Mouse (Mus musculus): Measurements from ENCODE around the gene Ret.

Gene Ret

DNA sequence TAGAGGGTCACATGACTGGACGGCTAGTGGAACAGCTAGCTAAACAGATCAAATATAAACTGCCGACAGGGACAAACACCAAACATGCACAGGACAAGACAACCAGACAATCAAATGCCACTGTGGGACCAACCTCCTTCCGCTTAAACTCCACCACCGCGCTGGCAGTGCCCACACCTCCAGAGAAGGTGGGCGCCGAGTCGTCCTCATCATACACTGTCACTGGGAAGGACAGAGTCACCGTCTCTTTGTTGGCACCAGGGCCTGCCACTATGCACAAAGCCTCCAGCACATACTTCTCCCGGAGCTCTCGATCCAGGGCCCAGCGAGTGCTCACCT lies 17.5 kb downstream of the Ret start:
- in situ Hi-C loops (cut with MboI; ENCODE audit: unreplicated experiment in 2 of 2), result loop anchor here (5.0 to 25.0 kb wide), 8 partner anchors 113 to 1257 kb away; partner anchors contain the start of genes Fxyd4 (in 2 of the 2), Ankrd26 (in 1 of the 2) and Lrtm2 (in 1 of the 2)

GRCm38 (mm10) chr6:118179316-118180084 lies 18.0 kb downstream of the Ret start:
- in situ Hi-C loops (cut with MboI; ENCODE audit: unreplicated experiment in 2 of 2), result loop anchor here (5.0 to 25.0 kb wide), 10 partner anchors 37 to 1258 kb away; partner anchors contain the start of genes Fxyd4 (in 2 of the 2), Ankrd26 (in 1 of the 2) and Lrtm2 (in 1 of the 2)

GRCm38 (mm10) chr6:118173975-118174328 lies 23.6 kb downstream of the Ret start:
- in situ Hi-C loops (cut with MboI; ENCODE audit: unreplicated experiment in 2 of 2), result loop anchor here in 1 of 2 experiments (10.0 kb wide), 1 partner anchor 319 kb away; no protein-coding TSS in a partner anchor

DNA sequence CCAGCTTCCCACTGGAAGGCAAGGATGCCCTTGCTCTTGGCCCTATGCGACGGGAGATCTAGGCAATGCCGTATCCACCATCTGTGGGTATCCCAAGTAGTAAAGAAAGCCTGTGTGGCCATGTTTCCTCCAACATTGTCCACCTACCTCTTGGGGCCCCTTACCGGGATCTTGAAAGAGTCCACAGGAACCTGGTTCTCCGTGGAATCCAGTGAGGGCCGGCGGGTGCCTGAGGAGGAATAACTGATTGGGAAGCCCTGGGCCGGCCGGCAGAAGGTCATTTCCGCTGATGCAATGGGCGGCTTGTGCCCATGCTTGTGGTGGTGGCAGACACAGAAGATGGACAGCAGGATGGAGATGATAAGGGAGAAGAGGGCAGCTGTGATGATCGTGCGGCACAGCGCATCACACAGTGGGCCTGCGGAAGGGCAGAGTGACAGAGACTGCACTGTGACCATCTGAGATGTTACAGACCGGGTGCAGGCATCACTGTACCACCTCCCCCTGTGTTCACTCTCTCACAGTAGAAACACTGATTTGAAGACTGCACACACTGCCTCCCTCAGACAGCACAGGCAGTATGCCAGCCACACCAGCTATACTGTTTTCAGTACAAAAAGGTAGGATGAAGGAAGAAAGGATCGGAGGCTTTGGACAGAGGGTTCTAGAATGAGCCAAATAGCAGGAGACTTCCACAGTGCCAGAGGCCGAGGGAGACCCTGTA lies 24.1 kb downstream of the Ret start:
- in situ Hi-C loops (cut with MboI; ENCODE audit: unreplicated experiment in 2 of 2), result loop anchor here in 1 of 2 experiments (10.0 kb wide), 1 partner anchor 319 kb away; no protein-coding TSS in a partner anchor

GRCm38 (mm10) chr6:118171386-118171785 lies 26.1 kb downstream of the Ret start:
- in situ Hi-C loops (cut with MboI; ENCODE audit: unreplicated experiment in 2 of 2), result loop anchor here in 1 of 2 experiments (10.0 kb wide), 1 partner anchor 317 kb away; no protein-coding TSS in a partner anchor

- in situ Hi-C loops (cut with MboI; ENCODE audit: unreplicated experiment in 2 of 2), result no loop called here
Observed at GRCm38 (mm10) chr6:118168106-118168505, 29.4 kb downstream of the Ret start.

GRCm38 (mm10) chr6:118167013-118167412 lies 30.5 kb downstream of the Ret start:
- in situ Hi-C loops (cut with MboI; ENCODE audit: unreplicated experiment in 2 of 2), result no loop called here

- in situ Hi-C loops (cut with MboI; ENCODE audit: unreplicated experiment in 2 of 2), result no loop called here
Observed at GRCm38 (mm10) chr6:118165516-118165915, 32.0 kb downstream of the Ret start.

DNA sequence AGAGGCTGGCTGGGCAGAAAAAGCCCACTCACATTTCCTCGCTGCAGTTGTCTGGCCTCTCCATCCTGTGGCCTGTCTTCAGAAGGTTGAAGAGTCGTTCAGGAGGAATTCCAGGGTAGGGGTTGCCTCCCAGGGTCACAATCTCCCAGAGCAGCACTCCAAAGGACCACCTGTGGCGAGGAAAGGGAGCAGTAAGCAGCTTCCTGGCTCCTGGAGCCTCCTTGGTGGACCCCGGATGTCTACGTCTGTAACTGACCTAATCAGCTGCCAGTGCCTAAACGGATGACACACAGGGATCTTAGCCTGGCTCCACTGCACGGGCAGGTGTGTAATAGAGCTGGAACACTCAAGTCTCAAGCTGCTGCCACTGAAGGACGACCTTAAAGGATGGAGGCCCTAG lies 32.8 kb downstream of the Ret start:
- in situ Hi-C loops (cut with MboI; ENCODE audit: unreplicated experiment in 2 of 2), result no loop called here

GRCm38 (mm10) chr6:118163086-118163485 lies 34.4 kb downstream of the Ret start:
- in situ Hi-C loops (cut with MboI; ENCODE audit: unreplicated experiment in 2 of 2), result no loop called here

DNA sequence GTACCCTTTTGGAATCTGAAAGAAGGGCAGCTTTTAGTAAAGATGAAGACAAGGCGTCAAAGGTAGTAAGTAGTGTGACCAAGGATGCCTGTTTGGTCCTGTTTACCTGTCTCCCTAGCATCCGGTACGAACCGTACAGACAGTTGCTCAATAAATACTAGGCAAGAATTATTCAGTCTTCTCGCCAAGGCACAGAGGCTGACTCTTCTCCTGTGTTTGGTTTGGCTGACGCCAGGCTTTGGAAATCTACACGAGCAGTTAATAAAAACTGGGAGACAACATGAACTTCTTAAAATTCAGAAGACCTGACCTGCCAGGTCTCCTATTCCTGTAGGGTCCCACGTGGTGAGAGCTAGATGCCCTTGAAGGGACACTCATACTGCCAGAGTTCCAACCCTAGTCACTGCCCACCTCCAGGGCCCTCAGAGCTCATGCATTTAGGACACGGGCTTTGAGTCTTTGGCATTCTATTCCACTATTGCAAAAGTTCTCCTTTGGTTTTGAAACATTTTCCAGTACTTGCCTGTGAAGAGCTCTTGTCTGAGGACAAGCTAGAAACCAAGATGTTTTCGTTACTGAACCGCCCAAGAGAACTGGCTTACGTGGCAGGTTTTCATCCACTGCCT lies 34.9 kb downstream of the Ret start:
- in situ Hi-C loops (cut with MboI; ENCODE audit: unreplicated experiment in 2 of 2), result no loop called here

DNA sequence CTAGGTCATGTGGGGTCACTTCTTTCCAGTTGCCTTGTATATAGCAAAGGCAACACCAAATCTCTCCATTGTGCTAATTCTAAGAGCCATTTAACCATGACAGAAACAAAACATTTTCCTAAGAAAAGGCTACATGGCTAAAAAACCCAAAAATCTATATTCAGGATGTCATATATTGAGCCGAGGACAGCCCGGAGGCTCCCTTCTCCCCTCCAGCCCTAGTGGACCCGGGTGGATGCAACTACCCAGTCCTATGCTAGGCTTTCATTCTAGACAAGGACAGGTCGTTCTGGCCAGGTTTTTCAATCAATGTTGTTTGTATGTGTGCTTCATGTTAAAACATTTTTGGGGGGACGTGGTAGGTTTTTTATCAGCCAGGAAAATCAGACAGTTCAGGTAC lies 44.4 kb downstream of the Ret start:
- in situ Hi-C loops (cut with MboI; ENCODE audit: unreplicated experiment in 2 of 2), result no loop called here

GRCm38 (mm10) chr6:118150988-118151387 lies 46.5 kb downstream of the Ret start:
- in situ Hi-C loops (cut with MboI; ENCODE audit: unreplicated experiment in 2 of 2), result no loop called here

- in situ Hi-C loops (cut with MboI; ENCODE audit: unreplicated experiment in 2 of 2), result no loop called here
Observed at GRCm38 (mm10) chr6:118150538-118150937, 47.0 kb downstream of the Ret start.

DNA sequence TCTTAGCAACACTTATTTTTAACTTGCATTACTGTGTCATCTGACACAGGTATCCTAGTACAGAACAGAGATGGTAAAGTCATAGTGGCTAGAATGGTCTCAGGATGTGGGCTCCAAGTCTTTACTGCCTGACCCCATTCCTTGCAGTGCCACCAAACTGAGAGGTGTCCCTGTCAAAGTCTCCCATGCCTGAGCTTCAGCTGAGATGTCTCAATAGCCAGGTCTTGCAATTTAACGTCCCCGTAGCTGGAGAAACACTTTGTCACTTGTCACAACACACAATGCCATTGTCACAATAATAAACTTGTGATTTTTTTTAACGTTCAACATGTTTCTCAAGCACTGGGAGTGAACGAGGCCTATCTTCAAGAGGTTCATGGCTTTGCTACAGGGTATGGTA lies 47.4 kb downstream of the Ret start:
- in situ Hi-C loops (cut with MboI; ENCODE audit: unreplicated experiment in 2 of 2), result no loop called here

- in situ Hi-C loops (cut with MboI; ENCODE audit: unreplicated experiment in 2 of 2), result loop anchor here in 1 of 2 experiments (5.0 kb wide), 1 partner anchor 36 kb away; no protein-coding TSS in a partner anchor
Observed at GRCm38 (mm10) chr6:118140961-118141360, 56.6 kb downstream of the Ret start.

DNA sequence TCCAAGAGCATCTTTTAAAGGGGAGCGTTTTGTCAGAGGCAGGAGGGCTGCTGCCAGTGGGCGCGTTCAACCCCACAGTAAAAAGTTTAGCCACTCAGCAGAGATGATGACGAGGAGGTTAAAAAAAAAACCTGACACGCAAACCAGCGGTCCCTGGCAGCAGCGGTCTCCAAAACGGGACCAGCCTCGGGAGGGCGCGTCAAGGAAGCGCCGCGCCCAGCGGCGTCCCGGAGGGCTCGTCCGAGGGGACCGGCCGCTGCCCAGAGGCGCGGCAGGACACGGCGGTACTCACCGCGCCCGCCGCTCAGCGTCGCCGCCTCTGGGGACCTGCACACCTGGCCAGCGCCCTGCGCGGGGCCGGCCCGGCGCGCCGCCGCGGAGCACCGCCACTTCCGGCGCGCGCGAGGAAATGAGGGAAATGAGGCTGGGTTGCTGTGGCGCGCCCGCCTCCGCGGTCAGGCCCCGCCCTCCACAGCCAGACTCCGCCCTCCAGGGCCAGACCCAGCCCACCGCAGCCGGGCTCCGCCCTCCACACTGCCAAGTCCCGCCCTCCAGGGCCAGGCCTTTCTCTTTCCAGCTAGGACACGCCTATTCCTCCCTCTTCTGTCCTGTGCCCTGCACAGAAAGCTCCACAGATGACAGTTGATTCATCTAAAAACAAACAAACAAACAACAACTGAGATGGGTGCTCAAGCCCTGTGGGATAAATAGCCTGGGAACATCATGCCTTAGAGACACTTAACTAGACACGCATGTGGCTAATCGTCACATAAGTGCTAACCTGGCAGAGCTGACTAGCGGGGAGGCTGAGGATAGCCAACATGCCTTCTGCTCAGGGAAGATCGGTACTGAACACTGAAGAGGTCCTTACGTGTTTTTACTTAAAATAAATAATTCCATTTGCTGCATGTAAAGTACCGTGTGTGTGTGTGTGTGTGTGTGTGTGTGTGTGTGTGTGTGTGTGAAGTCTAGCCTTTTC lies 58.5 kb downstream of the Ret start, which contains the start of gene Csgalnact2:
Gene Csgalnact2 (minus strand): TSS at position 410 of the 979 bp plus-strand sequence.
- in situ Hi-C loops (cut with MboI; ENCODE audit: unreplicated experiment in 2 of 2), result no loop called here

GRCm38 (mm10) chr6:118137148-118137547 lies 60.4 kb downstream of the Ret start:
- in situ Hi-C loops (cut with MboI; ENCODE audit: unreplicated experiment in 2 of 2), result no loop called here

DNA sequence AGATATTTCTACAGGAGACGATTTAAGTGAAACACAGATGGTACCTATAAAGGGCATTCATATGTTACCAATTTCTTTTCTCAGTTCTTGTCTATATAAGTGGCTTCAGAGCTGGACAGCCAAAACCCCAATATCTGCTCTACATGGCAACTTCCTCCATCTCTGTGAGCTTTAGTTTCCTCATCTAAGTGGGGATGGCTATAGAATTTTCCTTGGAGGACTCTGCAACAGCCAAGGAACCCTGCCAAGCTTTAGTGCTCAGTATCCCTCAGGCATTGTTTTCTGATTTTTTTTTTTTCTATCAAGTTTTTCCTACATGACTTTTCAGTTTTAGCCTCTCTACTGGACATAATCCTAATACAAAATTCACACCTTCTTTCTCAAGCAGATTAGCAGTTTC lies 63.1 kb downstream of the Ret start:
- in situ Hi-C loops (cut with MboI; ENCODE audit: unreplicated experiment in 2 of 2), result no loop called here

DNA sequence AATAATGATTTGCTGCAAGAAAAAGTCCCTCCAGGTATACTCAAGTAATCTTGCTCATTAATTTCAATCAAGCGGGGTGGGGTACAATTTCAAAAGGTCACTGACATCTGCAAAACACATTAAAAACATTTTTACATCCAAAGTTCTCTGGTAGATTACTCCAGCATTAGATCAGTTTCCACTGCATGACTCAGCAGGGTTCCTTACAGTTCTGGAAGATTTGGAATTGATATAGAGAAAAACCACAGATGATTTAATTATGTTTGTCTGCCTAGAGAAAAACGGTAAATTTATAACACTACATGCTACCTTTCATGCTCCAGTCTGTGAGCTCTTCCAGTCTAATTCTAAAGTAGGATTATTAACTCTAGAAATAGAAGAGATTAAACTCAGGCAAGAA lies 67.5 kb downstream of the Ret start:
- in situ Hi-C loops (cut with MboI; ENCODE audit: unreplicated experiment in 2 of 2), result no loop called here
